Mouse (Mus musculus) gonadal fat pad, adult 2 months (tissue): ENCODE measurements around the gene Atp6ap1. TPM values are rescaled to one million over a fixed set of nuclear protein-coding genes. Genes with fewer than 3 reads are reported as not detected.

Experiments
- DNase-seq: peaks from one replicate; pipeline ENCODE4 v3.0.0-alpha.2; 2012; ENCODE audit warnings: low read depth
- polyA plus RNA-seq: library from polyadenylated mRNA; depleted of rRNA; stranded (reverse); fragments of >200 nt; gene quantifications from 2 replicates; pipeline ENCODE4 v1.2.3, GENCODE M21; 2012; rRNA removed

Gene Atp6ap1
- polyA plus RNA-seq, result 445 and 453 TPM in 2 replicates

DNA sequence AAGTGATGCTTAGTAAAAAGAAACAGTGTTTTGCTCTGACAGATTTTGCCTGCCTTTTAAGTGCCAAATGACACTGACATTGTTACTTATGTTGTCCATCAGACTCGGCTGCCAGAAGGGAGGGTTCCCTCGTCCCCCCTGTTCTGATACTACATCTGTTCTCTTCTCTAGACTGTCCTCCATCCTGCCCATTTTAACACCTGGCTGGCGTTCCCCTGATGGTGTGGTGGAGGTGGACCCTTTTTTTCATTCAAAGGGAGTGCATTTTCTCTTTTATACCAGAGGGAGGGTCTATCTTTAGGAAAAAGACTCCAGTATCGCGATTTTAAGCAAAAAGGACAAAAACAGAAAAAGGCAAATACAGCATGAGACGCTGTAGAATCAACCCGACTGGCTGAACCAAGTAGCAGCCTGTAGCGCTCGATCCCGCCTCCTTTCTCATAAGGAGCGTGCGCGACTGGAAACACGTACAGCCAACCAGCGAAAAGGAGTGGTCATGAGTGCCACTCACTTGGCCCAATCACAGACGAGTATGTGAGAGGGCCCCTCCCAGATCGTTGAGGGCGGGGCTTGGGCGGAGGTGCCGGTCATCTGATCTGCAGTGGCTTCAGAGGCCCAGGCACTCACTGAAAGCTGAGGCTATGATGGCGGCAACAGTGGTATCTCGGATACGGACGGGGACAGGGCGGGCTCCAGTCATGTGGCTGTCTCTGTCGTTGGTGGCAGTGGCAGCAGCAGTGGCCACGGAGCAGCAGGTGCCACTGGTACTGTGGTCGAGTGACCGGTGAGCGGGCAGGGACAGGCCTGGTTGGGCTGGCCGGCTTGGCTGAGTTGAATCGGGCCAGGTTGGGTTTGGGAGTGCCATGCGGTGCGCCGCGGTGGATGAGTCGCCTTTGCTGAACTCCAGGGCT is at the start of gene Atp6ap1:
Gene Atp6ap1, plus strand, starts transcription at position 560 of the 911 bp plus-strand sequence.
- no peak for DNase-seq

DNA sequence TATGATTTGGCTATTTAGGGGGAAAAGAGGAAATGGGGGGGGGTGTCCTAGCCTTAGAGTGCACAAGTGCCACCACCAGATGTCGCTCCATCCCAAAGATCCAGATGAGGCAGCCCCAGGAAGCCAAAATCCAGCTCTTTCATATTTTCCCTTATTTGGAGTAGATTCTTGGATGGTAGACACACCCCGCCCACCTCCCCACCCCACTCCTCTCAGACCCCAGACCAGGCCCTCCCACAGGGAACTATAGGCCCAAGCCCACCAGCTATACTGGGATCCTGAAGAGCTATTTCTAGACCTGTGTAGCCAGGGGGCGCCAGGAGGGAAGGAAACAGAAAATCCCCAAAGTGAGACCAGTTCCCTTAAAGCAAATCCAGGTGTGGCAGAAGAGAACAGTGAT is 48.2 kb upstream of the Atp6ap1 start:
- no peak for DNase-seq

DNA sequence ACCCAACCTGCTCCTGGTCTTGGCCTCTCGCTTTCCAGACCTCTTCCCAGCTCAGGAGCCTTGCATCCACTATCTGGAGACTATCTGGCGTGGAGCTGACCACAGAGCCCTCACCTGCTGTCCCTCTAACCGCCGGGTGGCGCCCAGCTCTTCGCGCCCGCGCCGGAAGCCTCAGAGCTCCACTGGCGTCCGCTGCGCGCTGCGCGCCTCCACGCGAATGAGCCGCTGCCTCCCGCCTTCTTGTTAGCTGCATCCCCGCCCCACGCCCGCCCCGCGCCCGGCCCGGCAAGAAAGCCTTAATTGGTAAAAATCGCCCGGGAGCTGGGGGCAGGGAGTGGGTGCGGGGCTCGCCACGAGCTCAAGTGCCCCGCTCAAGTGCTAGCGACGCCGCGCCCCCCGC is 47.3 kb upstream of the Atp6ap1 start, which contains the start of gene Flna:
Gene Flna, minus strand, starts transcription at position 206 of the 400 bp plus-strand sequence.
- DNase-seq, result no peak

DNA sequence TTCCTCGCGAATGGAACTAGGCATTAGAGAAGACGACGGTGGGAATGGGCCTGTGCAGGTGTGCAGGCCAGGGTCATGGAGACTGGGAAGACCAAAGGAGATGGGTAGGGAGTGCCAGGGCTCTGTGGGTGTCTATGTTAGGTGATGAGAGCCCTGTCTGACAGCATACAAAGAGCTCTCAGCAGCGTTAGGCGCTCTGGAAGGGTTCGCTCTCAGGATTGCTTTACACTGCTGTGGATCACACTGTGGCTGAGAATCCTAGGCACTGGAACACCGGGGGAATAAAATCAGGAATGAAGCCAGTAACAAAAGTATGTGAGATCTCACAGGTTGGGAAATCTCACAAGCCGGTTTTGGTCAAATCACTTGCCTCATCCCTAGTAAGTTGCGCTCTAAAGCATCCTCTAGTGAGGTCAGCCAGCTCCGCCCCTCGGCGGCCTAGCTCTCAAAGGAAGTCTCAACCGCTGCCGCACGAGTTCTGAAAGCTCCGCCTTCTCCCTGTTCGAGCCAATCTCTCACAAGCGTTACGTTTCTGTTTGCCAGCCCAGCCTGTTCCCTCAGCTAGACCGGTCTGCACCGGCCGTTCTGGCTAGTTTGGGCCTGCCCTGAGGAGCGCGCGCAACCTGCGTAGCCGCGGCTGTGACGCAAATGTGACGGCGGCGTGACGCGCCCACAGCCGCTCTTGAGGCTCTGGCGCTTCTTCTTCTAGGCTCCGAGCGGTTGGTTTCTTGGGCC is 42.6 kb upstream of the Atp6ap1 start, which contains the start of gene Emd:
Gene Emd, plus strand, starts transcription at position 535 of the 735 bp plus-strand sequence.
- peak; percentile 60 for DNase-seq

DNA sequence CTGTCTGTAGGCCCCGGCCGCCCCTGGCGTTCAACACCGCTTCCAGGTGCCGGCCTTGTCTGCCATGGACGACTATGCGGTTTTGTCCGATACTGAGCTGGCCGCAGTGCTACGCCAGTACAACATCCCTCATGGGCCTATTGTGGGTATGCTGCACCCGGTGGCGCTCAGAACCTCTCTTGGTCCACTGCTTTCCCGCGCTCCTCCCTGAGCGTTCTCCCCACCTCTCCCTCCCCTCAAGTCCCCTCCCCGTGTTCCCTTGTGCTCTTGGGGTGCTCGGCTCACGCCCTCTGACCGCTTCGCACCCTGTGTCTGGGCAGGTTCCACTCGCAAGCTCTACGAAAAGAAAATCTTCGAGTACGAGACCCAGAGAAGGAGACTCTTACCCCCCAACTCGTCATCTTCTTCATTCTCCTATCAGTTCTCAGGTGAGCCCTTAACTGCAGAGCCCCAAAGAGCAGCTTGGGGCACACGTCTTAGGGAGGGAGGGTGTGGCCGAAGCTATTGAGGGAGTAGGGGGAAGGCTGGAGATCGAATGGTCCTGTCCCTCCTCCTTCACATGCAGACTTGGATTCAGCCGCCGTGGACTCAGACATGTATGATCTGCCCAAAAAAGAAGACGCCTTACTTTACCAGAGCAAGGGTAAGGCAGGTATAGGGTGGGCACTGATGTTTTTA is 41.9 kb upstream of the Atp6ap1 start:
- DNase-seq, result no peak

DNA sequence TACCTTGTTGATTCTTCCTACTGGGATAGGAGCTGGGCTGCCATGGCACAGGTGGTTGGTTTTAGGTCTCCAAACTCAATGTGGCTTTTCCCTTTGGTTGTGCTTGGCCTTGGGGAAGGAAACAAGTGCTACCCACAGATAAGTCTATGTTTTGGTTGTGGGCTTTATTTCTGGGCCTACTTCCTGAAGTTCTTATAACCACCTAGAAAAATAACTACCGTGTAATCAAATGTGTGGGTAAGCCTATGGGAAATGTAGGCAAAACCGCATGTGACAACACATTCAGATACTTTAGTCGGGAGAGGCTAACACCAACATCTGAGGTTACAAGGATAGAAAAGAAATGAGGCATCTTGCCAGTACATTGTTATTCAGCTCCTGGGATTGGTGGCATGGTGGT is 39.2 kb upstream of the Atp6ap1 start:
- no peak for DNase-seq

DNA sequence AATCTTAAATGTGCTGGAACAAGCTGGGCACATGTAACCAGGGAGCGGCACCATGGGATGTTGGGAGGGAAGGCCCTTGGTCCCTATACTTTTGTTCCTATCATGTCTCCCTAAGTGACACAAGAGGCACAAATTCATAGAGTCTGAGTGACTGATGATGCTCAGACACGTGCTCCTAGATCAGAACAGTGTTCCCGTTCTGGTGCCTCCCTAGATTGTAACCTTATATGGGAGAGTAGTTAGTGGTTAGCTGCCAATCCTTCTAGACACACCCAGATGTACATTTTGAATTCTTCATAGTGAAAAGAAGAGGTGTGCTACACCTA is 27.2 kb upstream of the Atp6ap1 start:
- DNase-seq, result no peak

DNA sequence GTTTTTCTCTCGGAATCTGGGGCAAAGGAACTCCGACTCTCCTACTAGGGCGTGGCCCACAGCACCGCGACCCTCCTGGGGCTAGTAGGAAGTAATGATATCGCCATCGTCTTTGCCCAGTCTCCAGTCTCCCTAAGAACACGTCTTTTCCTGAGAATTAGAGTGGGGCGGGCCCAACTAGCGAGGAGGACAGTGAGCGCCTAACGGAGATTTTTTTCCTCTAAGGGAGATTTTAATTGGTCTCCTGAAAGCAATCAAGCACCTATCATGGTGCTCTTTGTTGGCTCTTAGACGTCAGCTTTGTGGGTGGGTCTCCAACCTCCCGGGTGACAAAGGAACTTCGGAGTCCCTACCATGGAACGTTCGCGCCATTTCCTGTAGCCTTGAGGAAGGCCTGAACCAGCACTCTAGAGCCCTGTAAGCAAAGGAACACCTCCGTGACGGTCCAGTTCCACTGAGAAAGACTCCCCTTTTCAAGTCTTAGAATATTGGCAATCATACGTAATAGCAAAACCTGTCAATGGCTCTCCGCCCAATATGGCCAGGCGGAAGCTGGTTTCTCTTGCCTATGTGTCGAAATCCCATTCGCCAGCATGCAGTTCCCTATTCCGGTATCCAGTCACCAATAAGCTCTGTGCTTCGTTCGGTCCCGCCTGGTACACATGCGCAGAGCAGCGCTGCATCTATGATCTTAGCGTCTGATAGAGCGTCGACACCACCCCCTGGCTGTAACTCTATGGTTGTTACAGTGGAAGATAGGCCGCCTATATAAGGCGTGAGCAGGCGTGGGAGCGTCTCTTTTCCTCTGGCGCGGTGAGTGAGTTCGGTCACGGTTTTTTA is 26.6 kb upstream of the Atp6ap1 start, which contains the start of gene Rpl10:
Gene Rpl10, plus strand, starts transcription at position 751 of the 840 bp plus-strand sequence.
- peak; percentile 79 for DNase-seq

DNA sequence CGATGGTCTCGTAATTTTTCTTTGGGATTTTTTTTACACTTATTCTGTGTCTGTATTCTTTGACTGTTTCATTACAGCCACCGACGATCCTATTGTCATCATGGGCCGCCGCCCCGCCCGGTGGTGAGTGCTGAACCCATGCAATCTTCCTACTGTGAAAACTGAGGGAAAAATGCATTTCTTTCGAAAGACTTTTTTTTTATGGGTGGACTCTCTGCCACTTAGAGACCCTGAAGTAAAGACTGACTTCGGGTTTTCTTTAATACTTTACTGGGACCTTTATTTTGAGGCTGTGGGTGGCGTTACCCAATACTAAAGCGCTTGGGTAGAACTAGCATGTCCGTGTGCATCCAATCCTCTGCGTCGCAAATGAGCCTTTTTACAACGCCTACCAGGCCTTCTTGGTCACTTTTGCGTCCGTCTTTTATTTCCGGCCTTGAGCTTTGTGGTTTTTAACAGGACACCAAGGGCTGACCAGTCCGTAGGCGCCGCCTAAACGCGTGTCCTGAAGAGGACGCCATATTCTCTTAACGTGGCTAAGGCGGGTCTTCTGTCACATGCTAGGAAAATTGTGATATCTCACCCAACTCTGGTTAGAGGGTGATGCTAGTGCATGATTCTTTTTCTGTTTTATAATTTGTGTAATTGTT is 25.9 kb upstream of the Atp6ap1 start:
- DNase-seq, result no peak

DNA sequence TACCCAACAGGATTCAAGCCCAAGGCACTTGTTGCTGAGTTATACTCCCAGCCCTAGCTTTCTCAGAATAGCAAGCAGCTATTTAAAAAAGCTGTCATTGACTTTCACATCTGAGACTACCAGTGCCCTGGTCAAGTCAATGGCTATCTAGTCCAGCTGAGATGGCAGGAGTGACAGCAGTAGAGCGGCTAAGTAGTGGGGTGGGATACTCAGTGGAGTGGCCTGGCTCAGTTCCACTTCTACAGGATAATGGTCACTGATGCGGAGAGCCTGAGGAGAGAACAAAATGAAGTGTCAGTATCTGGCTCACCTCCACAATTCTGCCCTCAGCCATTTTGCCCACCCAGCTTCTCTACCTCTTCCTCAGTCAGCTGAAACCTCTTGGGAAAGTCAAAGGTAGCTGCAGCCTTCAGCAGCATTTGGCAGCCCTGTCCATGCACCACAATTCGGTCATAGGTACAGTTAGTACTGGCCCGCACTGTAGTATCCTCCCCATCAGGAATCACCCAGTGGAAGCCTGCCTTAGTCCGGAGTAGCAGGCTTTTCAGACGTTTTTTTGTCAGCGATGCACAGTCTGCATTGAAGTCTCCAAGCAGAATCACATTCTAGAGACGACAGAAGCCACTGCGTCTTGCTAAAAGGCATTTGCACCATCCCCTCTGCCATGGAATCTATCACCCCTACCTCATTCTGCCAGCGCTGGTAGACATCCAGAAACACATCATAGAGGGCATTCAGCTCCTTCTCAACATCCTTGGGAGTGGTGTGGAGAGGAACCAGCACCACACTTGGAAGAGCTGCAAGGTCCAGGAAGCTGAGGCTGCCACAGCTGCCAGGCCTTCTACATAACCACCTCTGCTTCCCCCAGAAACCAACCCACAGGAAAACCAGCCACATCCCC is 23.2 kb upstream of the Atp6ap1 start:
- DNase-seq, result no peak

DNA sequence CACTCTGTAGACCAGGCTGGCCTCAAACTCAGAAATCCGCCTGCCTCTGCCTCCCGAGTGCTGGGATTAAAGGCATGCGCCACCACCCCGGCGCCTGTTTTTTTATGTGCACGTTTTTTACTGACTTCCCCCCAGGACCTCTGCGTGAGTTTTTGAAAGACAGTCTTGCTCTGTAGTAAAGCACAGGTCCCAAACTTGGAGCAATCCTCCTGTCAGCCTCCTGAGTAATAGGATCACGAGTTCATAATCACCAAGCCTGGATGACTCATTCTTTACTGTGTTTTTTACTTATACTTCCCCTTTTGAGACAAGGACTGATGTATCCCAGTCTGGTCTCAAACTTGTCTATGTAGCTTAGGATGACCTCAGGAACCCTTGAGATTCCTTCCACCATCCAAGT is 19.0 kb upstream of the Atp6ap1 start:
- no peak for DNase-seq

DNA sequence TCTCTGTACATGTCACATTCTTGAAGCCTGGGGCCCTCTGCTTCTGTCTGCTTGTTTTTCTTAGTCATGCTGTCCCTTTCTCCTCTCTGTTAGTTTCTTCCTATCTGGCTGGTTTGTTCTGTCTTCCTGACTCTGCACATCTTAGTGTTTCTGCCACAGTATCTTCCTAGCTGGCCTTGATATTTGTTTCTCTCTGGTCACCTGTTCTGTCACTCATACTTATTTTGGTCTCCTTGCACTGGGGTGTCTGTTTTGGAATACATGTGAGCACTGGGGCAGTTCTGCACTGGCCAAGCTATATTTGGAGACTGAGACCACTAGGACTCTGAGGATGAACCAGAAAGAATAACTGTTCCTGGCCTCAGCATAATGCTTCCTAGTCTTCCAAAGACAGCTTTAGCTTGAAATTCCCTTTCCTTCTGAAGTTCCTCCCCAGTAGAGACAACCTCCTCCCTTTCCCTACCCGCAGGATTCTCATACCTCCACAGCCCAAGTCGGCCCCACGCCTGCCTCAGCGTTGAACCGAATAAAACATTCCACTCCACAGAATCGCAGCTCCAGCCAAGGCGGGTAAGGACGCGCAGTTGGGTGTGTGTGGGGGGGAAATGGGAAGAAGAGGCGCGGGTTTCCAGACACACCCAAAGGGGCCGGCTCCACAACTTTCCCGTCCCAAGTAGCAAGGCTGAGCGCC is 15.7 kb upstream of the Atp6ap1 start:
- DNase-seq, result no peak

DNA sequence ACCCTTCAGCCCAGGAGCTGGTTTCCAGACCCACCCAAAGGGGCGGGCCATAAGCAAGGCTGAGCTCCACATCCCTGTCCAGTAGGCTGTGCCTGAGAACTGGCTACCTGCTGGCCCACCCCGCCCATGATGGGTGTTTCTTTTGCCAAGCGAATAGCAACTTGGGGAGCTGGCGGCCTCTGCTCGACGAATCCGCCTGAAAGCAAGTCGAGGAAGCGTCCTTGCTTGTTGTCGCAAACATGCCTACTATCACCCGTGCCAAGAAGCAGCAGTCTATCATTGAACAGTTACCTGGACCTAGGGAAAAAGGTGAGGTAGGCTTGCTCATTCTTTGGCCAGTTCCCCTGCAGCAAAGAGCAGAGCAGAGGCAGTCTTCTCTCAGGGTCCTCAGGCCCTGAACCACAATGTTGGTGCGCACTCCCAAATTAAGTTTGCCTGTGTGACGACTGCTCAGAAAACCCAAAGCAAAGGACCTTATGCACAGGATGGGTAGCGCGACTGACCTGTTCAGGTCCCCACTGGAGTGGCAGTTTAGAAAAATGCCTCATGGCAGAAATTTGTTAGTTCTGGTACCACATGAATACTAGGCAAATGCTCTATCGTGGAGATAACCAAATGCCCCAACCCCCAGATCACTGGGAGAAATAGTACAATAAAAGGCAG is 15.0 kb upstream of the Atp6ap1 start, which contains the start of the genes Taz and Dnase1l1:
Gene Taz, plus strand, starts transcription at position 181 of the 663 bp plus-strand sequence.
Gene Dnase1l1, minus strand, starts transcription at position 606 of the 663 bp plus-strand sequence.
- no peak for DNase-seq

DNA sequence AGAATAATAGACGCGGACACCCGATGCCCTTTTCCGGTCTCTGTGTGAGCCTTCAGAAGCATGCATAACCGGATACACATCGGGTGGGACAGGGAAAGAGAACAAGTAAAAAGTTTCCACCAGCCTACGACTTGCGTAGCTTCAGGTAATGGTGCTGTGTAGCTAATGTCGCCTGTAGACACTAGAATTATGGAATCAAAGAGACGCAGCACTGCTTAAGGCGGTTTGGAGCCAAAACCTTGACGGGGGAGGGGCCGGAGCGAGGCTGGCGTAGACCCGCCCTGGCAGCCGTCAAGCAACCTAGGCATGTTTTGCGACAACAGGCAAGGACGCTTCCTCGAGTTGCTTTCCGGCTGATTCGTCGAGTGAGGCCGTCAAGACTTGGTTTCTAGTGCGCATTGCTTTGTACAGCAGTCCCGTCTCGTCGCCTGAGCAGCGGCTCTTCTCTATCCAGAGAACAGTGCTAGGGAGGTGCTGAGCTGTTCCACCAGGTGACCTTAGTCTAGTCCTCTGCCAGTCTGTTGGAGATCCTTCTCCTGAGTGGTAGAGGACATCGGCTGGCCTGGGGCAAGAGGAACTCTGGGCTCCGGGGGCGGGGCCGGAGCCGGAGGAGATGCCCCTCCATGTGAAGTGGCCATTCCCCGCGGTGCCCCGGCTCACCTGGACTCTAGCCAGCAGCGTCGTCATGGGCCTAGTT is 14.4 kb upstream of the Atp6ap1 start:
- DNase-seq, result no peak

DNA sequence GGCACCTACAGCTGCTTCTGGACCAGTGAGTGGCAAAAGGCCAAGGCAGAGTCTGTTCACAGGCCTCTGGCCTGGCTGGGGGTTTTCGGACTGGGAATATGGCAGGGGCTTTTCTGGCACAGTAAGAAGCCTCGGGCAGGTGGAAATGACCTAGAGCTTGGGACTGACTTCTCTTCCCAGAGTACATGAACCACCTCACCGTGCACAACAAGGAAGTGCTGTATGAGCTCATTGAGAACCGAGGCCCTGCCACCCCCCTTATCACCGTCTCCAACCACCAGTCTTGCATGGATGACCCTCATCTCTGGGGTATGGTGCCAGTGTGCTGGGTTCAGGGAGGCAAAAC is 13.8 kb upstream of the Atp6ap1 start:
- DNase-seq, result no peak

DNA sequence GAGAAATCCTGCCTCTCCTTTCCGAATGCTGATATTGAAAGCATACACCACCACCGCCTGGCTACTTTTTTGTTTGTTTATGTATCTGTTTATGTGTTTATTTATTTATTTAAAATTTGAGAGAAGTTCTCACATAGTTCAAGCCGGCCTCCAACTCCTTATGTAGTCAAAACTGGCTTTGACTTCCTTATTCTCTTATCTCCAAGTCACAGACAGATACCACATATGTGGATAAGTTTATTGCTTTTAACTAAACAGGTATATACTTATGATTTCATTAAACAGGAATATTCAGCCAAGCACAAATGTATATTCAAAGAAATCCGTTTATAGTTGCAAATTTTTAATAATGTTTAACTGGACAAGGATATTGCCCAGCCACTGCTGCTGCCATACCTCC is 3.5 kb upstream of the Atp6ap1 start:
- DNase-seq, result no peak

DNA sequence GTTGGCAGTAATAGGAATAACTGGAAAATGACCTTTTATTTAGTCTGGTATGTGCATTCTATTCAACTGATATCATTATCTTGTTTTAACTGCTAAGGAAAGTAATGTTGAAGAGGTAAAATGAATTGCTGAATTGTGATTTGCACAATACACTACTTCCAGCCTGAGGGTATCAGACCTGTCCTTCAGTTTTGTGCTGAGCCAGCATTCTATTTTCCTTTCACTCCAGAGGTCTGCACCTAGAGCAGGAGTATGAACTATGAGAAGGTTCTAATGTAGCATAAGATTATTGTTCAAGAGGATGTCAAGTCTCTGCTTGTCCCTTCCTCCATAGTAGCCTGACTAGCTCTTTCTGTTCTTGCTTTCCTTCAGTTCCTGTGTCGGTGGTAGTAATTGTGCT is 1.5 kb downstream of the Atp6ap1 start:
- DNase-seq, result no peak

DNA sequence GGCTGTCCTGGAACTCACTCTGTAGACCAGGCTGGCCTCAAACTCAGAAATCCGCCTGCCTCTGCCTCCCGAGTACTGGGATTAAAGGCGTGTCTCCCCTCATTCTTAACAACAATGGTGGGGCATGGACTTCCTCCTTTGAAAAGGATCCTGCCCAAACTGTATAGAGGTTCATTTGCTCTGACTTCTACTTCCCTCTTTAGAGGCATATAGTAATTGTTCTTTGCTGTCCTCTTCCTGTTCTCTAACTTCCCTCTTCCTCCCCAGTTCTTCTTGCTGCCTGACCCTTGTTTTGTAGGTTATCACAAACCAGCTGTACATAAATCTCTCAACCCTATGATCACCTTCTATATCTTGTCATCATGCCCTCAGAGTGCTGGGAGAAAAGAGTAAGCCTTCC is 2.8 kb downstream of the Atp6ap1 start:
- no peak for DNase-seq
